Mouse (Mus musculus) inflammation-experienced regulatory T-cells, adult 6 months (primary cell): ENCODE measurements around the gene Strbp. TPM values are rescaled to one million over a fixed set of nuclear protein-coding genes. Genes with fewer than 3 reads are reported as not detected.
"Not testable (repeated sequence)": the region's sequence is repeated elsewhere in the genome, so short reads cannot be mapped to it uniquely, and the experiment has no call there.

Experiments
- ATAC-seq: one replicate; pipeline ENCODE4 v1.8.0; 2017
- polyA plus RNA-seq, 3 experiments: library from polyadenylated mRNA; unstranded; fragments of 100-300 nt; shearing (Covaris generic); gene quantifications; one replicate each; pipeline ENCODE4 v1.2.1; 2017

Strbp gene
- polyA plus RNA-seq, 3 experiments from 2014 or later, result 7.4 to 10.1 (median 9.3) TPM

- ATAC-seq, result no peak
Observed at GRCm38 (mm10) chr2:37519286-37519640, 184.4 kb downstream of the Strbp start.

DNA sequence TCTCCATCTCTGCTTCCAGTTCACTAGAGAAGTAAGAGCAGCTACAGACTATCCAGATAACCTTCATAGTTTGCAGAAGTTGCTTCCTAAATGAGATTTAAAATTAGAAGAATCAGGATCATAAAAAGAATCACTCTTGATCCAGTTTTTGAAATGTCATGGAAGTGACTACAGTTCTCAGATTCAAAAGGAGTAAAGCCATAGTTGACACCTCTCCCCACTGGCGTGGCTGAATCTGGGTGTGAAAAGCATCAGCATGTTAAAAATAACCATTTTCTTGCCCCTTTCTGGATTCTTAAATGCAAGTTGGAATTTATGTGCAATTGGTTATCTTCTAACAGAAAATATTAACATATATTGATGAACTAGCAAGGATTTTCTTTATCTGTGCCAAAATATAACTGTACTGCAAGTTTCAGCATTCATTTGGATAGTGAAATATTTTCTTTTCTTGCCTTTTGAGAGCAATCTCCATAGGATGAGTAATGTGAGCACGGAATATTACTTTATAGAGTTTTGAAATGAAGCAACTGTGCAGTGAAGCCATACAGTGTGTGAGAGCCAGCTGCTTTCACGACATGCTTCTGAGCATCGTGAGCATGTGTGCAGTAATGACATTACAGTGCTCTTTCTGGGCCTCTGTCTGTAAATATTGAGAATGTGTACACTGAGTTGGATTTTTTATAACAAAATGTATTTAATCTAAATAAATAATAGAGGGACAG, 184.9 kb downstream of the Strbp start:
- ATAC-seq, result no peak

DNA sequence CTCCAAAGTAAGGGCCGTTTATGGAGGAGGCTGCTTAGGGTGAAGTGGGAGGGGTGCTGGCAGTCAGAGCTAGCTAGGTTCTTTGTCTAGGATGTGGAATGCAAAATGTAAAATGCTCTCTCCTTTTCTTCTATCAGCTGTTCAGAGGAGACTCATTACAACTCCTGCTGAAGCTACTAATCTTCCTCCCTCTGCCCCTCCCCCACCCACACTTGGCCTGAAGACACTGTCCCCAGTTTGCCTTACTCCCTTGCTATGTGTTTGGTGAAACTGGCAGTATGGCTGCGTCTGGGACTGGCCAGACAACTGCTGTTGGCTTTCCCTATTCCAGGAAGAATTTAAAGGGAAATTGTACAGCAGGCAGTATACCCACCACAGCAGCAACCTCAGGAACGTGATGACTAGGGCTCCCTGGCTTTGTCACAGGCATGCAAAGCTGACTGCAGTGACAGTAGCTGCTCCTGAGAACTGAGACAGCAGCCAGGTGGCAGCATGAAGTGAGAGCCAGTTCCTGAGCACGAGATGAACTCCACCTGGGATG, 186.7 kb downstream of the Strbp start:
- no peak for ATAC-seq

DNA sequence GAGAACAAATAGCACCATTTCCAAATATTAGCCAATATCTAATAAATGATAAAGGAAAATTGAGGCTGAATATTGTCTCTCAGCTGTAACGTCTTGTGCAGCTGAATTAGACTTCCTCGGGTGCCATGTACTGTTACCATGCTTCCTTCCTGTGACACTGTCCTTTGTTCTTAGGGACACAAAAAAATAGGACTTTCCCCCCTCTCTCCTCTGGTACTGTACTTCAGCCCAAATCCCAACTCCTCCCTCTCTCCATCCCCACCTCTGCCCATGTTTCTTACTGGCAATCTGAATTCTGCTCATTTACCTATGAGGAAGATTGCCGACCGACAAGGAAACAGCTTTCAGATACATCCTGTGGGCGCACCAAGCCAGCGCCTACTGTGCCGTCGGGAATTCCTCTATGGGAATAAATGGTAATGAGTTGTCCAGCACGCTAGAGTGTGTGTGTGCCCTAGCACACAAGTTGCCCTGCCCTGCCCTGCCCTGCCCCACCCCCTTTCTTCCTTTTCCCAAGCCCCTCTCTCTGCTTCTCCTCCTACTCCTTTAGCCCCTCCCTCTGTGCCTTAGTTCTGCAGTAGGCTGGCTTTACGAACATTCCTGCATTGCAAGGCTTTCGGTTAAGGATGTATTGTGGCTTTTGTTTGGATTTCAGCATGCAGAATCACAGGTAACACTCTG, 187.5 kb downstream of the Strbp start, which contains the start of gene Gpr21:
Gpr21 (plus strand) TSS at position 303 of the 681 bp plus-strand sequence.
- ATAC-seq, result no peak

- no peak for ATAC-seq
Observed at GRCm38 (mm10) chr2:37511134-37511901, 192.3 kb downstream of the Strbp start.

DNA sequence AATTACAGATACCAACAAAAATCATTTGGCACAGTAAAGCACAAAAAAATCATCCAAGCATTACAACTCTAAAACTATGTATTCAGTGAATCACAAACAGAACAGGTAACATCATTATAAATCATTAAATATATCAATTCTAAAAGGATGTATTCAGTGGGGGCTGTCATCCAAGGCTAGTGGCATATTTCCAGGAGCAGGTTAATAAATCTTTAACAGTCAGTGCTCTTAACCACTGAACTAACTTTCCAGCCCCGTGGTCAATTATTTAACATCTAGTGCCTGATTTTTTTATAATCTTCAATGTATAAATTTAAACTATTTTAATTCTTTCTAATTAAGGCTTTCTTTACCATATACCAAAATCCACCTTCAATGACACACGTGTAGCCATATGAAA, 197.8 kb downstream of the Strbp start:
- not testable (repeated sequence) for ATAC-seq

GRCm38 (mm10) chr2:37497321-37497720, 206.3 kb downstream of the Strbp start:
- no peak for ATAC-seq

DNA sequence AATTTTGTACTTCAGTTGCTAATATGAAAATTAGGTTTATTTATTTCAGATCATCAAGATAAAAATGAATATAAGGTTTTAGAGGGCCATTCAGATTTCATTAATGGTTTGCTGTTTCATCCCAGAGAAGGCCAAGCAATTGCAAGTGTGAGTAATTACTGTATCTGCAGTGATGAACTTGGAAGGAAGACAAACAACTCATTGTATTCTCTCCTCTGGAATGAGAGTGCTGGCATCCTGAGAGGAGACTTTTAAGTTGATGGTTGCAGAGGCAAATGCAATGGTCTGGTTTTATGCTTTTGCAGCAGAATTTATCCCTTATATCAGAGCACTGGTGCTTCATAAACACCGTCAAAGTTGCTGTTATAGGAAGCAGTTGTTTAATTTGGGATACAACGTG, 214.7 kb downstream of the Strbp start:
- ATAC-seq, result no peak

- no peak for ATAC-seq
Observed at GRCm38 (mm10) chr2:37486408-37486807, 217.3 kb downstream of the Strbp start.

- peak; percentile 64 for ATAC-seq
Observed at GRCm38 (mm10) chr2:37485370-37485769, 218.3 kb downstream of the Strbp start.

DNA sequence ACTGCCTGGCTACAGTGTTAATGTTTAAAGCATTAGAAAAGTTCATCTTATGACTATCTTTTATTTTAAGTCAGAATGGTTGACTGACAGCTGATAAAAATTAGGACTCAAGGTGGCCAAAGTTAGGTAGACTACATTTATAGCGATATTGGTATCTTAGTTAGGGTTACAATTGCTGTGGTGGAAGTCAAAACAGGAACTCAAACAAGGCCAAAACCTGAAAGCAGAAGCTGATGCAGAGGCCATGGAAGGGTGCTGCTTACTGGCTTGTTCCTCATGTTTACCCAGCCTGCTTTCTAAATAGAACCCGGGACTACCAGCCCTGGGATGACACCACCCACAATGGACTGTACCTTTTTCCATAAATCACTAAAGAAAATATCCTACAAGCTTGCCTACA, 219.5 kb downstream of the Strbp start:
- ATAC-seq, result no peak

DNA sequence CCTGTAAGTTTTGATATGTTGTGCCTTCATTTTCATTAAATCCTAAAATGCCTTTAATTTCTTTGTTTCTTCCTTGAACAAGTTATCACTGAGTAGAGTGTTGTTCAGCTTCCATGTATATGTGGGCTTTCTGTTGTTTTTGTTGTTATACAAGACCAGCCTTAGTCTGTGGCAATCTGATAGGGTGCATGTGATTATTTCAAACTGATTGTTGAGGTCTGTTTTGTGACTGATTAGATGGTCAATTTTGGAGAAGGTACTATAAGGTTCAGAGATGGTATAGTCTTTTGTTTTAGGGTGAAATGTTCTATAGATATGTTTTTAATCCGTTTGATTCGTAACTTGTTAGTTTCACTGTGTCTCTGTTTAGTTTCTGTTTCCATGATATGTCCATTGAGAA, 223.6 kb downstream of the Strbp start:
- ATAC-seq, result no peak

GRCm38 (mm10) chr2:37479559-37479958, 224.1 kb downstream of the Strbp start:
- ATAC-seq, result no peak

DNA sequence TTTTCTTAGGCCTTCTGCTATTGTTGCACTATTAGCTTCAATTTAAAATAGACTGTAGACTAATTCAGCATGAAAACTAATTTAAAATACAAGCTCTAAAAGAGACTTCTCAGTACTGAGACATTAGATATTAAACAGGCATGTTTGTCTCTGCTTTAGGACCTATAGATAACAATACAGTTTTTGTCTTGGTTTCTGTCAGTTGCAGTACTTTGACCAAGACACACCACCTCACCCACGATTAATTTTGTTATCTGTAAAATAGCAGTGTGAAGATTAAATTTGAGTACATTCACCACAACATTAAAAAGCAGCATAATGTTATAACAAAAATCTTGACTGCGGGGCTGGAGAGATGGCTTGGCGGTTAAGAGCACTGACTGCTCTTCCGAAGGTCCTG, 237.4 kb downstream of the Strbp start:
- ATAC-seq, result no peak

- no peak for ATAC-seq
Observed at GRCm38 (mm10) chr2:37460707-37461106, 243.0 kb downstream of the Strbp start.

GRCm38 (mm10) chr2:37452376-37452760, 251.3 kb downstream of the Strbp start:
- no peak for ATAC-seq

DNA sequence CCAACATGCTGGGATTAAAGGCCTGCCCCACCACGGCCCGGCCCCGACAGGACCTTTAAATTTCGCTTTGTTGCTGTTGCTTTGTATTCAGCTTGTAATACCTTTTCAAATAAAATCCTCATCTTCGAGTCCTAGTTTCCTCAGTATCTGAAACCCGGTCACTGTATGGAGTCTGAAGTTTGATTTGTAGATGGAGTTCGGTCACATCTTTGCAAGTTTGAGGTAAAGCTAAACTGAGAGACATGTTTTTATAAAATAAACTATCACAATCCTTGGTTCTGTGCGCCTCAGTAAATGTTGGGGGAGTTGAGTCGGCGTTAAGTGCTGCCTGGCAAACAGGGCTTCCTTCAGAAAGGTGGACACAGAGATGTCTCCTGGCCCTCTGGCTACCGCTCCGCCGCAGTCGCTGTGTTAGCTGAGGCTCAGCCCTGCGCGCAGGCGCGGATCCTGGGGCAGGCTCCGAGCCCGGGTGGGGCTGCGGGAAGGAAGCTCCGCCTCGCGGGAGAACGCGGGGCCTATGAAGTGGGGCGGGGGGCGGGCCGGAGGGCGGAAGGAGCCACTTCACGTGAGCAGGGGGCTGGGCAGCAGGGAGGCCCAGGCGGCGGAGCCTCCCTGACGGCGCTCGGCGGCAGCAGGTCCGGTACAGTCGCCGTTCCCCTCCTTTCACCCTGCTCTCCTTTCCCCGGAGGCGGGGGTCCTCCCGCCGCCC, 251.8 kb downstream of the Strbp start:
- ATAC-seq, result peak; percentile 96

- peak; percentile 98 for ATAC-seq
Observed at GRCm38 (mm10) chr2:37442611-37443591, 260.8 kb downstream of the Strbp start, which contains the start of the genes Zbtb26, Zbtb6 and Rabgap1. Zbtb26 (minus strand) TSS chr2:37443135. Zbtb6 (minus strand) TSS chr2:37443171. Rabgap1 (plus strand) TSS chr2:37443279.
